Mouse (Mus musculus): ENCODE results near the gene Antxr1.

DNA sequence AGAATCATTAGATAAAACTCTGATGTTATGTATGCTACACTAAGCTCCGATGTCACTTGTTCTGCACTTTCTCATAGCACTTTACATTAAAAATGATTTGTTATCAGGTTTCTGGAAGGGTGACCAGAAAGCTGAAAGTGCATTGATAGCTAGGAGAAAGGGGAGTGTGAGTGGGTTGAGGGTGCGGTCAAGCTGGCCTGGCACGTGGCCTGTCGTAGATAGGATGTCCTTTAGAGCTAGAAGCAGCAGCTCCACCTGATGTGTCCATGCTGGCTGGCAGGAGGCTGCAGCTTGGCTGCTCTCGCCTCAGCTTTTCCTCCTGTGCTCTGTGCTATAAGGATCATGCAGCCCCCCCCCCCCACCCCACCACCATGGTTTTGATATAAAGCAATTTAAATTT lies 243.1 kb downstream of the Antxr1 start:
- TF ChIP-seq CTCF (IDR thresholded peaks at IDR 0.05; ENCODE audit: borderline replicate concordance, insufficient read depth, low read length) (no peak), POLR2A (IDR thresholded peaks at IDR 0.05; ENCODE audit: low read depth, low read length) (no peak)

Data from embryonic fibroblast, embryonic 13.5 days (primary cell).